Mouse (Mus musculus) E14TG2a.4 (cell line): ENCODE data around the gene Arhgef10l.

Source experiments
- CTCF ChIP-seq: conservative IDR thresholded peaks from 2 replicates; pipeline ENCODE4 v1.5.1; 2014; ENCODE audit warnings: low read length
- NANOG ChIP-seq: IDR thresholded peaks from 2 replicates; pipeline ENCODE4 v1.6.1; 2014; ENCODE audit warnings: borderline replicate concordance, low read length, mixed read lengths
- POU5F1 ChIP-seq: IDR thresholded peaks from 2 replicates; pipeline ENCODE4 v1.6.1; 2014; ENCODE audit warnings: low read length, borderline replicate concordance

GRCm38 (mm10) chr4:140645638-140646037 lies 20.2 kb downstream of the Arhgef10l start:
- no peak for TF ChIP-seq CTCF
- no peak for TF ChIP-seq POU5F1
- no peak for TF ChIP-seq NANOG
